Mouse (Mus musculus) fibroblast of lung, adult 2 months (primary cell): Measurements from ENCODE around the gene Vegfb.
A peak's percentile ranks its signal among the peaks of the same experiment; 100 is the strongest.

Experiments used
- DNase-seq: peaks from one replicate; pipeline ENCODE4 v3.0.0-alpha.2; 2011; ENCODE audit warnings: low read depth

The Vegfb gene

GRCm38 (mm10) chr19:6987061-6987903 is at the start of gene Vegfb:
TSS of gene Vegfb (minus strand) at chr19:6987651.
- no peak for DNase-seq

- no peak for DNase-seq
Measured at GRCm38 (mm10) chr19:7034006-7034405, 46.6 kb upstream of the Vegfb start.

GRCm38 (mm10) chr19:7029531-7029930 is 42.1 kb upstream of the Vegfb start:
- DNase-seq = no peak

- DNase-seq = peak; percentile 9
Measured at GRCm38 (mm10) chr19:7020224-7020641, 32.8 kb upstream of the Vegfb start.

- no peak for DNase-seq
Measured at GRCm38 (mm10) chr19:7019191-7019590, 31.7 kb upstream of the Vegfb start, which contains the start of gene Fermt3. TSS of gene Fermt3 (minus strand) at chr19:7019469.

- DNase-seq = no peak
Measured at GRCm38 (mm10) chr19:7018546-7018945, 31.1 kb upstream of the Vegfb start.

- no peak for DNase-seq
Measured at GRCm38 (mm10) chr19:7017541-7018457, 30.3 kb upstream of the Vegfb start.

GRCm38 (mm10) chr19:7014481-7015135 is 27.2 kb upstream of the Vegfb start:
- DNase-seq = no peak

GRCm38 (mm10) chr19:7013984-7014383 is 26.5 kb upstream of the Vegfb start:
- no peak for DNase-seq

- DNase-seq = no peak
Measured at GRCm38 (mm10) chr19:7012426-7012825, 25.0 kb upstream of the Vegfb start.

- DNase-seq = no peak
Measured at GRCm38 (mm10) chr19:7006892-7007593, 19.6 kb upstream of the Vegfb start.

- DNase-seq = no peak
Measured at GRCm38 (mm10) chr19:6999360-7000063, 12.1 kb upstream of the Vegfb start.

- no peak for DNase-seq
Measured at GRCm38 (mm10) chr19:6997721-6998290, 10.4 kb upstream of the Vegfb start.

- DNase-seq = no peak
Measured at GRCm38 (mm10) chr19:6996006-6996405, 8.6 kb upstream of the Vegfb start, which contains the start of the genes Nudt22 and Trpt1. TSS of gene Nudt22 (minus strand) at chr19:6996117. TSS of gene Trpt1 (plus strand) at chr19:6996131.

- no peak for DNase-seq
Measured at GRCm38 (mm10) chr19:6995255-6995991, 8.0 kb upstream of the Vegfb start.

GRCm38 (mm10) chr19:6994489-6994888 is 7.0 kb upstream of the Vegfb start:
- no peak for DNase-seq

GRCm38 (mm10) chr19:6994002-6994401 is 6.6 kb upstream of the Vegfb start:
- DNase-seq = no peak

GRCm38 (mm10) chr19:6993011-6993770 is 5.7 kb upstream of the Vegfb start:
- no peak for DNase-seq
